ENCODE assay signal across 18 mouse cellular contexts in genomic region chr12:11348423-11348822, GRCm38 (mm10).
A peak's percentile ranks its signal among the peaks of the same experiment; 100 is the strongest.
DNase-seq lines count a peak whose midpoint lies in the region; ATAC-seq lines count a peak whose summit lies in the region.
"Had no signal": no experiment of that assay in that cellular context is flagged by ENCODE, and none has a peak within 500 bp of the region (broad histone marks: within the 10 kb centered on the region; RNA-seq: fewer than 3 reads in every experiment).

No protein-coding gene starts in this region.

- 5% methylated on average over 1 of the region's 1 CpGs for WGBS in forebrain, embryonic 15.5 days
- WGBS in forebrain, embryonic 14.5 days = 11% methylated on average over 1 of the region's 1 CpGs
- 4% methylated on average over 1 of the region's 1 CpGs for WGBS in hindbrain, embryonic 13.5 days

- no peaks in the 10 kb centered on the region for H3K36me3 ChIP-seq in forebrain, embryonic 15.5 days
- H3K36me3 ChIP-seq in forebrain, embryonic 14.5 days (ENCODE audit: control insufficient read depth, insufficient read depth, low read length) = no peaks in the 10 kb centered on the region
- H3K36me3 ChIP-seq in hindbrain, embryonic 13.5 days = no peaks in the 10 kb centered on the region
- H3K36me3 ChIP-seq: heart, embryonic 10.5 days; liver, embryonic 13.5 days; neural tube, embryonic 15.5 days; stomach, embryonic 15.5 days had no signal

- intact Hi-C loops in left cerebral cortex, postnatal 25 days (cut with DNase I) = loop anchor here (1.0 to 2.0 kb wide), 2 partner anchors 88 to 108 kb away; partner anchors contain the start of genes Rad51ap2 and Vsnl1

- H3K27me3 ChIP-seq in forebrain, embryonic 15.5 days = no peaks in the 10 kb centered on the region
- no peaks in the 10 kb centered on the region for H3K27me3 ChIP-seq in forebrain, embryonic 14.5 days (replicated peaks; ENCODE audit: control insufficient read depth, insufficient read depth, low read length)
- H3K27me3 ChIP-seq in hindbrain, embryonic 13.5 days = no peaks in the 10 kb centered on the region
- H3K27me3 ChIP-seq: liver, embryonic 13.5 days; neural tube, embryonic 15.5 days; stomach, embryonic 15.5 days had no signal

- H3K4me1 ChIP-seq in forebrain, embryonic 15.5 days = no peaks in the 10 kb centered on the region
- H3K4me1 ChIP-seq in forebrain, embryonic 14.5 days (ENCODE audit: control insufficient read depth, insufficient read depth, low read length) = no peaks in the 10 kb centered on the region
- no peaks in the 10 kb centered on the region for H3K4me1 ChIP-seq in hindbrain, embryonic 13.5 days (replicated peaks)
- H3K4me1 ChIP-seq: liver, embryonic 13.5 days; neural tube, embryonic 15.5 days; stomach, embryonic 15.5 days had no signal

- H3K9me3 ChIP-seq in forebrain, embryonic 15.5 days = no peaks in the 10 kb centered on the region
- H3K9me3 ChIP-seq in forebrain, embryonic 14.5 days (replicated peaks; ENCODE audit: control insufficient read depth, low read length) = no peaks in the 10 kb centered on the region
- H3K9me3 ChIP-seq in hindbrain, embryonic 13.5 days = no peaks in the 10 kb centered on the region
- H3K9me3 ChIP-seq: heart, embryonic 10.5 days; liver, embryonic 13.5 days; neural tube, embryonic 15.5 days; stomach, embryonic 15.5 days had no signal

- DNase-seq in forebrain, embryonic 14.5 days (ENCODE audit: low spot score) = no peak
- DNase-seq in right cerebral cortex, adult 18-20 months = peak; percentile 86
- no peak for DNase-seq in right cerebral cortex, postnatal 4 days
- peak; percentile 55 to 95 for DNase-seq in left cerebral cortex, postnatal 25 days (ENCODE audit: low spot score in 2 of 2)
- no peak for DNase-seq in thymus, postnatal 10 days (ENCODE audit: low spot score in 2 of 2)
- DNase-seq: adrenal gland, postnatal 36 days; cerebellum, adult 11 months; heart, postnatal 4 days; liver, embryonic 13.5 days; lung, postnatal 14 days had no signal

- H3K4me3 ChIP-seq in forebrain, embryonic 15.5 days = no peak overlapping the region
- H3K4me3 ChIP-seq in forebrain, embryonic 14.5 days (ENCODE audit: low read depth, low read length) = no peak overlapping the region
- no peak overlapping the region for H3K4me3 ChIP-seq in hindbrain, embryonic 13.5 days
- H3K4me3 ChIP-seq: erythroblast, embryonic 14.5 days; heart, embryonic 10.5 days; liver, embryonic 13.5 days; neural tube, embryonic 15.5 days; stomach, embryonic 15.5 days had no signal

- ATAC-seq in forebrain, embryonic 15.5 days (replicated peaks) = 0 out of 2 replicates have a peak, but pooled peaks have one; percentile 12
- ATAC-seq in forebrain, embryonic 14.5 days = no peak
- ATAC-seq in activated CD4-positive, CD25-positive, alpha-beta regulatory T cell, adult 4 months = no peak
- ATAC-seq in hindbrain, embryonic 13.5 days (ENCODE audit: low FRiP score) = no peak
- ATAC-seq: intestine, postnatal 0 days had no signal

- no peak overlapping the region for H3K4me2 ChIP-seq in forebrain, embryonic 15.5 days (replicated peaks)
- H3K4me2 ChIP-seq in forebrain, embryonic 14.5 days (ENCODE audit: low read length) = no peak overlapping the region
- H3K4me2 ChIP-seq in hindbrain, embryonic 13.5 days = no peak overlapping the region
- H3K4me2 ChIP-seq: liver, embryonic 13.5 days; neural tube, embryonic 15.5 days; stomach, embryonic 15.5 days had no signal

- no peak overlapping the region for H3K27ac ChIP-seq in forebrain, embryonic 15.5 days (replicated peaks)
- H3K27ac ChIP-seq in forebrain, embryonic 14.5 days (ENCODE audit: low read depth, low read length) = no peak overlapping the region
- no peak overlapping the region for H3K27ac ChIP-seq in hindbrain, embryonic 13.5 days
- H3K27ac ChIP-seq: heart, embryonic 10.5 days; liver, embryonic 13.5 days; neural tube, embryonic 15.5 days; stomach, embryonic 15.5 days had no signal

- no peak overlapping the region for H3K9ac ChIP-seq in forebrain, embryonic 15.5 days (replicated peaks)
- H3K9ac ChIP-seq in forebrain, embryonic 14.5 days (ENCODE audit: low read length) = no peak overlapping the region
- no peak overlapping the region for H3K9ac ChIP-seq in hindbrain, embryonic 13.5 days
- H3K9ac ChIP-seq: liver, embryonic 13.5 days; neural tube, embryonic 15.5 days; stomach, embryonic 15.5 days had no signal

Comparison
In these comparisons a context has a peak if more than half of its experiments do, and no peak if none do; other contexts are left out.
1. DNase-seq: peak in right cerebral cortex, adult 18-20 months (single experiment) and left cerebral cortex, postnatal 25 days (2 of 2); none in forebrain, embryonic 14.5 days (single experiment), right cerebral cortex, postnatal 4 days (single experiment) and thymus, postnatal 10 days (0 of 2).